Mouse (Mus musculus) erythroblast, adult 5-6 weeks (primary cell): ENCODE results near the gene Tgfbr3l. TPM values are rescaled to one million over a fixed set of nuclear protein-coding genes. Genes with fewer than 3 reads are reported as not detected.

ENCODE experiments used
- ATAC-seq: replicated peaks from 2 replicates; pipeline ENCODE4 v1.8.0; 2016; ENCODE audit warnings: moderate number of reproducible peaks, mild to moderate bottlenecking, moderate TSS enrichment, inconsistent platforms; ENCODE audit not compliant: poor library complexity, low FRiP score, severe bottlenecking
- total RNA-seq, 2 experiments: library from RNA; stranded (forward) in 1 of 2; stranded (reverse) in 1 of 2; fragments of 150-400 nt in 1 of 2; fragments of 200-764, 138-1000 nt in 1 of 2; gene quantifications; 2 replicates each; pipeline versions ENCODE4 v1.2.3 to v1.2.4; 2015 to 2017; ENCODE audit warnings: low replicate concordance in 2 of 2

Gene Tgfbr3l
- total RNA-seq, 2 experiments from 2014 or later = 0.43 to 6.1 TPM

- ATAC-seq = peak; percentile 93
Measured at GRCm38 (mm10) chr8:4259125-4259804, 11.3 kb downstream of the Tgfbr3l start, which contains the start of gene Ctxn1. TSS of gene Ctxn1 (minus strand) at chr8:4259274.

GRCm38 (mm10) chr8:4259805-4260170, 11.8 kb downstream of the Tgfbr3l start:
- no peak for ATAC-seq

GRCm38 (mm10) chr8:4263105-4263791, 15.2 kb downstream of the Tgfbr3l start:
- no peak for ATAC-seq

GRCm38 (mm10) chr8:4265160-4265914, 17.3 kb downstream of the Tgfbr3l start:
- ATAC-seq = 0 out of 2 replicates have a peak, but pooled peaks have one; percentile 35

GRCm38 (mm10) chr8:4267627-4268026, 19.6 kb downstream of the Tgfbr3l start:
- peak; percentile 63; the same call in 1 of the 2 replicates for ATAC-seq

- ATAC-seq = no peak
Measured at GRCm38 (mm10) chr8:4269609-4270008, 21.6 kb downstream of the Tgfbr3l start.

- ATAC-seq = peak; percentile 100
Measured at GRCm38 (mm10) chr8:4275275-4276110, 27.5 kb downstream of the Tgfbr3l start, which contains the start of gene Timm44. TSS of gene Timm44 (minus strand) at chr8:4275913.

- no peak; the same call in 1 of the 2 replicates for ATAC-seq
Measured at GRCm38 (mm10) chr8:4276111-4276465, 28.1 kb downstream of the Tgfbr3l start.

- no peak for ATAC-seq
Measured at GRCm38 (mm10) chr8:4292738-4293137, 44.7 kb downstream of the Tgfbr3l start.

- no peak for ATAC-seq
Measured at GRCm38 (mm10) chr8:4297822-4298221, 49.8 kb downstream of the Tgfbr3l start.

Other genes with a start within 250 kb of the Tgfbr3l start
- 2.3 and 7.1 TPM in 2 replicates for gene Cd209f, start 142.4 kb upstream of the Tgfbr3l start, total RNA-seq (2015; ENCODE audit: low replicate concordance)
- gene Cd209f, start 142.4 kb upstream of the Tgfbr3l start, total RNA-seq (2017; ENCODE audit: low replicate concordance) = 1.4 and 3.4 TPM in 2 replicates
- 3.1 TPM in 1 of 2 replicates, not detected in the other for gene Cd209g, start 114.1 kb upstream of the Tgfbr3l start, total RNA-seq (2015; ENCODE audit: low replicate concordance)
- gene Cd209g, start 114.1 kb upstream of the Tgfbr3l start, total RNA-seq (2017; ENCODE audit: low replicate concordance) = 0.56 and 0.85 TPM in 2 replicates
- gene Evi5l, start 81.6 kb upstream of the Tgfbr3l start, total RNA-seq (2015; ENCODE audit: low replicate concordance) = 0.38 and 4.0 TPM in 2 replicates
- 3.6 and 4.2 TPM in 2 replicates for gene Evi5l, start 81.6 kb upstream of the Tgfbr3l start, total RNA-seq (2017; ENCODE audit: low replicate concordance)
- not detected in 2 replicates for gene Prr36, start 30.8 kb upstream of the Tgfbr3l start, total RNA-seq (2015; ENCODE audit: low replicate concordance)
- 0.09 TPM in 1 of 2 replicates, not detected in the other for gene Prr36, start 30.8 kb upstream of the Tgfbr3l start, total RNA-seq (2017; ENCODE audit: low replicate concordance)
- not detected in 2 replicates for gene Lrrc8e, start 21.4 kb upstream of the Tgfbr3l start, total RNA-seq (2015; ENCODE audit: low replicate concordance)
- not detected in 2 replicates for gene Lrrc8e, start 21.4 kb upstream of the Tgfbr3l start, total RNA-seq (2017; ENCODE audit: low replicate concordance)
- 16.3 and 22.4 TPM in 2 replicates for gene Map2k7, start 9.5 kb upstream of the Tgfbr3l start, total RNA-seq (2015; ENCODE audit: low replicate concordance)
- 6.6 and 8.6 TPM in 2 replicates for gene Map2k7, start 9.5 kb upstream of the Tgfbr3l start, total RNA-seq (2017; ENCODE audit: low replicate concordance)
- 0.84 TPM in 1 of 2 replicates, not detected in the other for gene Gm49320, start 9.3 kb upstream of the Tgfbr3l start, total RNA-seq (2015; ENCODE audit: low replicate concordance)
- not detected in 2 replicates for gene Gm49320, start 9.3 kb upstream of the Tgfbr3l start, total RNA-seq (2017; ENCODE audit: low replicate concordance)
- gene Snapc2, start 4.9 kb downstream of the Tgfbr3l start, total RNA-seq (2015; ENCODE audit: low replicate concordance) = 6.3 and 13.8 TPM in 2 replicates
- 0.68 and 0.84 TPM in 2 replicates for gene Snapc2, start 4.9 kb downstream of the Tgfbr3l start, total RNA-seq (2017; ENCODE audit: low replicate concordance)
- gene Ctxn1, start 11.1 kb downstream of the Tgfbr3l start, total RNA-seq (2015; ENCODE audit: low replicate concordance) = not detected in 2 replicates
- 0.34 TPM in 1 of 2 replicates, not detected in the other for gene Ctxn1, start 11.1 kb downstream of the Tgfbr3l start, total RNA-seq (2017; ENCODE audit: low replicate concordance)
- 11.7 and 24.2 TPM in 2 replicates for gene Timm44, start 27.7 kb downstream of the Tgfbr3l start, total RNA-seq (2015; ENCODE audit: low replicate concordance)
- 19.4 and 31.6 TPM in 2 replicates for gene Timm44, start 27.7 kb downstream of the Tgfbr3l start, total RNA-seq (2017; ENCODE audit: low replicate concordance)
- 14.4 and 15.9 TPM in 2 replicates for gene Ccl25, start 77.0 kb downstream of the Tgfbr3l start, total RNA-seq (2015; ENCODE audit: low replicate concordance)
- gene Ccl25, start 77.0 kb downstream of the Tgfbr3l start, total RNA-seq (2017; ENCODE audit: low replicate concordance) = 7.4 and 12.0 TPM in 2 replicates
- gene Elavl1, start 77.2 kb downstream of the Tgfbr3l start, total RNA-seq (2015; ENCODE audit: low replicate concordance) = 22.3 and 28.2 TPM in 2 replicates
- gene Elavl1, start 77.2 kb downstream of the Tgfbr3l start, total RNA-seq (2017; ENCODE audit: low replicate concordance) = 17.0 and 26.2 TPM in 2 replicates
- gene Cers4, start 244.8 kb downstream of the Tgfbr3l start, total RNA-seq (2015; ENCODE audit: low replicate concordance) = not detected in 2 replicates
- 0.70 and 0.77 TPM in 2 replicates for gene Cers4, start 244.8 kb downstream of the Tgfbr3l start, total RNA-seq (2017; ENCODE audit: low replicate concordance)